Mouse (Mus musculus): Measurements from ENCODE around the gene Fcgr3. TPM values are rescaled to one million over a fixed set of nuclear protein-coding genes. Genes with fewer than 3 reads are reported as not detected.

The Fcgr3 gene
- total RNA-seq, 2 experiments from 2014 or later = 1.8 to 4.4 TPM

DNA sequence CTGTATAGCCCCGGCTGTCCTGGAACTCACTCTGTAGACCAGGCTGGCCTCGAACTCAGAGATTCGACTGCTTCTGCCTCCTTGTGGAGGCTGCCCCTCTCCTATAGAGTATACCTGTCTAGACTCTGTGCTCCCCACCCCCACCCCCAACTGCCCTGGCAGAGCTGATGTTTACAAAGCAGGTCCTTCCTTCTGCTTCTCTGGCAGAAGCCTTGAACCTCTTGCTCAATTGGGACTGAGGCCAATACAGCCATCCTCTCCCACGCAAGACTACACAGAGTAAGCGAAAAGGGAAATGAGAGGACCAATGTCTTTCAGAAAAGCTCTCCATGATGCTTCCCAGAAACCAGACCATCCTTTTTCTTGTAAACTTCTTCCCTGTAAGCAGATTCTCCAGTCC is 7.5 kb downstream of the Fcgr3 start:
- DNase-seq (ENCODE audit: low spot score) = no peak

GRCm38 (mm10) chr1:171053305-171053704 is 11.4 kb downstream of the Fcgr3 start:
- DNase-seq (ENCODE audit: low spot score) = no peak

GRCm38 (mm10) chr1:171050774-171051173 is 14.0 kb downstream of the Fcgr3 start:
- DNase-seq (ENCODE audit: low spot score) = no peak

DNA sequence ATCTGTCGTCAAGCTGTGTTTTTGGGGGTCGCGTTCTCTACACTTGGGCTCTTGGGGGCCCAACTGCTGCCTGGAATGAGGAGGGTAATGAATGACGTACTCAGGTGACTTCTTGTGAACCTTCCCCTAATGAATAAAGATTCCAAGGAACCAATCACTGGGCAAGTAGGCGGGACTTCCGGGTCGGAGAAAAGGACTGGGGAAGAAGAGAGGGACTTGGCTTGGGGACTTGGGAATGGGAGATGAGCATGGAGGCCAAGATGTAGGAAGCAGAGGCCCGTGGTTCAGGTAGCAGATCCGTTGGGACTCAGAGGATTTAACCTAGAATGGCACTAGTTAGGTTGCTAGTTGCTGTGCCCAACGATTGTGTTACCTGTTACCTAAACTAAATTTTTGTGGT is 15.5 kb downstream of the Fcgr3 start:
- no peak for DNase-seq (ENCODE audit: low spot score)

DNA sequence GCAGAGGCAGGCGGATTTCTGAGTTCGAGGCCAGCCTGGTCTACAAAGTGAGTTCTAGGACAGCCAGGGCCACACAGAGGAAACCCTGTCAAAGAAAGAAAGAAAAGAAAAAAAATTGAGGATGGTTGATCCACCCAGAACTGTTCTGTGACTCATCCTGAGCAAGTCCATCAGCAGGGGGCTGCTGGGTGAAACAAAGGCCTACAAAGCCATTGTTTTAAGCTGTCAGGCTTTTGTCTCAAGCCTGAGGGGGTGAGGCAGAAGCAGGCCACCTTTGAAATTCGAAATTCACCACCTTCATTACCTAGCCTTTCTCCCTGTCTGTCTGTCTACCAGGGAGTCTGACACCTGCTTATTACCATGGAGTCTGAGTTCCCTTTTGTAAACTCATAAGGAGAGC is 18.2 kb downstream of the Fcgr3 start:
- no peak for DNase-seq (ENCODE audit: low spot score)

DNA sequence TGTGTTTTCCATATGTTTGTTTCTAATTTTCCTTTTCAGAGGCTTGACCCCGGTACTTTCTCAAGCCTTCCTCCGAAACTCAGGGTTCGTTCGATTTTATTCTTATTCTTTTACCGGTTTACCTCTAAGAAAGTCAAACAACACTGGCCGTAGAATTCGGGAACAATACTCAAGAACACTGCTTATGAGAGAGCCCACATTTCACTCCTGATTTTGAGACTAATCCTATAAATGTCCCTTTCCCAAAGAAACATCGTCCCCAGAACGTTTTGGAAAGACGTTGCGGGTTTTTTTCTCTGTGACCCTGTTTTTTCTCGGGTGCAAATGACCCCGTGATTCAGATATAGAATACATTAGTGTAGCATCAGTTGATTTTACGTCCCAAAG is 19.7 kb downstream of the Fcgr3 start:
- no peak for DNase-seq (ENCODE audit: low spot score)

DNA sequence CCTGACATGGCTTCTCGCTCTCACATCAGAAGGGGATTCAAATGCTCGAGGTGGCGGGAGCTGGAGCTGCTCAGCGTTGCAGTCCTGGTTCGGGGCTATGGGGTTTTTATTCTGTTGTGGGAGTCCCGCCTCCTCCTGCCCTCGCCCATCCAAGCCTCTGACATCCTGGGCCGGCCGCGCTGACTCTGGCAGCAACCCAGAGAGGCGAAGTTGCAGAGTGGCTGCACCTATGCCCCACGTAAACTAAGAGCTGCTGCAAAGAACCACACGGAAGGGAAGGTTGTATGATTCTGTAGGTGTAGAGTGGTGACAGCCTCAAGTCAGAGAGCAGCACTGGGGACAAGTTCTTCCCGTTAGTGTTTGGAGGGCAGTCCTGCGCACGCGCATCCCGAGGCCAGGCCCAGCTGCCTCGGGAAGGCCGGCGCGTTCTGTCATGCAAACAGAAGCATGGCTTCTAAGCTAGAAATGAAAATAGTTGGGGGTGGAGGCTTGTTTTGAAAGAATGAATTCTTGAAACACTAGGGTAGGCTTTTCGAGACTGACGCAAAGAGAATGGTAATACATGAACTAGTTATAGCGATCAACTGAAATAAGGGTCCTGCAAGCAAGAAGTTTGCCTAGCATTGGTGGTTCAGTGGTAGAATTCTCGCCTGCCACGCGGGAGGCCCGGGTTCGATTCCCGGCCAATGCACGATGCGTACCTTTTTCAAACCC is 20.2 kb downstream of the Fcgr3 start:
- peak; percentile 87 for DNase-seq (ENCODE audit: low spot score)

DNA sequence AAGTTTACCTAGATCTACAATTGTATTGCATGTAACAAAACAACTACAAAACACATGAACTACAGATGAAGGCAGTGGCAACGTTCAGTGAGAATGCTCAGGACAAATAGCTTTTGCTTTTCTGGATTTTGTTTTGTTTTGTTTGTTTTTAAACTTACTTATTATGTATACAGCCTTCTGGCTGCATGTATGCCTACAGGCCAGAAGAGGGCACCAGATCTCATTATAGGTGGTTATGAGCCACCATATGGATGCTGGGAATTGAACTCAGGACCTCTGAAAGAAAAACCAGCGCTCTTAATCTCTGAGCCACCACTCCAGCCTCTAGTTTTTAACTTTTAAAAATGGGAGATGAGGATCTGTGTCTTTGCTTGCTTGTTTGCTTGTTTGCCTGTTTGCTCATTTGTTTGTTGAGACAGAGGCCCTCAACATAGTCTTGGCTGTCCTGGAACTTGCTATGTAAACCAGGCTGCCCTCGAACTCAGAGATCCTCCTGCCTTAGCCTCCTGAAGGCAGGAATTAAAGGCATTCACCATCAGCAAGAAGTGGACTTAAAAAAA is 21.1 kb downstream of the Fcgr3 start:
- no peak for DNase-seq (ENCODE audit: low spot score)

DNA sequence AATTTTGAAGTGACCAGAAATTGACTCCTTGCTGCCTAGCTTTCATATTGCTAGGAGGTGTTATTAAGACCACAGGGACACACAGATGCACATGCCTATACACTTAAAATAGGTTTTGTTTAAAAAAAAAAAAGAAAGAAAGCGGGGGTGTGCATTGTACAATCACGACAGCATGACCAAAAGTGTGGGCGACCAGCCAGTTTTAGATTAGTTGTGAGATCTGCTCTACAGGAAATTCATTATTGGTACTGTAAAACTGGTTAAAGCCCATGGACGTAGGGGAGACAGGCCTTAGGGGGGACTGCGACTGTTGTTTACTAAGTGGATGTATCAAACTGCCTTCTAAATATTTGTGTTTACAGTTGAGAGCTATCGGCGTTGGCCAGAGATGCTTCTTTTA is 24.9 kb downstream of the Fcgr3 start:
- no peak for DNase-seq (ENCODE audit: low spot score)

DNA sequence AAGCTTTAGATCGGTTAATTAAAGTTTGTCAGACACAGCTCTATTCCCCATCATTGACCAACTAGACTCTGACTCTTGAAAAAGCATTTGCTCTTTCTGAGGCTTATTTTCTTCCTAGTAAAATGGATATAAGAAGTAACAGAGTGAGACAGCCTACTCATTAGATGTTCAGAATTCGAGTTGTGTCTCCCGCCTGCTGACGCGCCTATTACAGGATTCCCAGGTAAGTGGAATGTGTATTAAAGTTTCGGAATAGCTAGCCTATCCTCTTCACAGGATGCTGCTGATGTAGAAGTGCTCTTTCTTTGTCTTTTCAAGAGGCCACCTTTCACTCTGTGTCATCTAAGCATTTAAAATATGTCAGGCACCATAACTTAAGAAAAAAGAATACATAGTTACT is 25.6 kb downstream of the Fcgr3 start:
- no peak for DNase-seq (ENCODE audit: low spot score)

DNA sequence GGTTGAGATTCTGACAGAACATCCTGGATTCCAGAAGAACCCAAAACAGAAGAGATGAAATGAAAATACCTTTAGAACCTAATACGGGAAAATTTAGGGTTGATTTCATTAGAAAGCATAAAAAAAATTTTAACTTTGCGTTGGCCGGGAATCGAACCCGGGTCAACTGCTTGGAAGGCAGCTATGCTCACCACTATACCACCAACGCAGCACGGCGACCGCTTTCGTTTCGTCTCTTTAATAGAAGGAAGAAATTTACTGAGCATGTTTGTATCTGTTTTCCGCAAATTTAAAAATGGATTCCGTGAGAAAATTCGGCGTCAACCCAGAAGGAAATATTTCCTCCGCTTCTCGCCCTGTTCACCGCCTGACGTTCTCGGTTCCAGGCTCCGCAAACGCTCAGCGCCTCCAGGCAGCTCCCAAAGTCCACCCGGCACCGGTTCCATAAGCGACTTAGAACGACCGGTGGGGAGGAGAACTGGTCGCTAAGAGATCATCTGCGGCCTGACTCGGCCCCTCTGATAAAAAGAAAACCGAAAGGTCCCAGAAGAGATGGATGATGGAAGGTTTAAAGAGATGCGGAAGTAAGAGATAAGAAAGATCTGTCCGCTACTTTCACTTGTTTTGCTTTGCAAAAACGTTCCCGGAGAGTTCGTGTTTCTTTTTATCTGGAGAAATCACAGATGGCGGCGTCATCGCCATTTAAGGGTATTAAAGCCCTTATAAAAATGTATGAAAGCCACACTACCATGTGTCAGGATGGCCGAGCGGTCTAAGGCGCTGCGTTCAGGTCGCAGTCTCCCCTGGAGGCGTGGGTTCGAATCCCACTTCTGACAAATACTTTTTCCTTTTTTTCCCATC is 26.6 kb downstream of the Fcgr3 start:
- DNase-seq (ENCODE audit: low spot score) = peak; percentile 82

DNA sequence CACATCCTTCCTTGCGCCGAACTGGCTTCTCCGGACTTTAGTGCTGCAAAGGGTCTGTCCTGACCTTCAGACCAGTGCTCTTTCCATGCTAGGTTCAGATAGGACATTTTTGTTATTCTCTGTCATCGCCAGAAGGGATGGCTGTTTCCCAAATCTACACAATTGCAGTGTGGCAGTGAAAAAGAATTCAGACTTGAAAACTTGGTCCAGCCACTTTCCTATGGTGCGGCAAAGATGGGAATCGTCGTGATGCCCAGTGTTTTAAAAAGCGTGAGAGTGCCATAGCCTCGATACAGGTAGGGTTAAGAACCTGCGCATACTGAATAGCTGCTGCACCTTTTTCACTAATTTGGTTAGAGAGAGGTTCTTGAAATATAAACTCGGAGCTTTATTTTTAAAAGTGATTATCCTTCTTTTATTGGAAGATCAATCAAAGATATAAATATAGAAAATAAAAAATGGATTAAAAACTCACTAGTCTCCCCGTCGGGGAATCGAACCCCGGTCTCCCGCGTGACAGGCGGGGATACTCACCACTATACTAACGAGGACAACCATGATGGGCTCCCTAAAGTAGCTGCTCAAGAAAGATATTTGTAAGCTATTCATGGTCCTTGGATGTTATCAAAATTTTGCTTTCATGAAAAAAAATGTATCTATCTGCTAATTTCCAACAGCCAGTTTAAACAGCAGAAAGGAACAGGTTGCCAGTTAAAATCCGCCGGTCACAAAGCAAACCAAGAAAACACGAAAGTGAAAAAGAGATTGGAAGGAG is 28.0 kb downstream of the Fcgr3 start:
- peak; percentile 82 for DNase-seq (ENCODE audit: low spot score)

DNA sequence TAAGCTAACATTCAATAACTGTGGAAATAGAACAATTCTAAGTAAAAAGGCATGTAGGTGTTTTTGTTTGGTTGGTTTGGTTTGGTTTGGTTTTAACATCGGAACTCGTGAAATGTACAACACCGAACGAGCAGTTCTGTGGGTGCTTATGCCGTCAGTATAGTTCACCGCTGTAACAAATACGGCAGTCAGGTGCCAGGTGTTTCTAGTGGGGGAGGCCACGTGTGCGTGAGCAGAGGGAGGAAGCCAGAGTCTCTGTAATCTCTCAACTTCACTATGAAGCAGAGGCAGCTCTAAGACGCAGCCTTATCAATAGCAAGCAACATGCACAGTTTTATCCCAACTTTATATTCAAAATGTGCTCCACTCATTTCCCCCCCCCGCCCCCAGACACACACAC is 29.1 kb downstream of the Fcgr3 start:
- no peak for DNase-seq (ENCODE audit: low spot score)

GRCm38 (mm10) chr1:171034201-171034600 is 30.5 kb downstream of the Fcgr3 start:
- DNase-seq (ENCODE audit: low spot score) = no peak

- peak; percentile 87 for DNase-seq (ENCODE audit: low spot score)
Measured at GRCm38 (mm10) chr1:171033756-171034155, 31.0 kb downstream of the Fcgr3 start.

DNA sequence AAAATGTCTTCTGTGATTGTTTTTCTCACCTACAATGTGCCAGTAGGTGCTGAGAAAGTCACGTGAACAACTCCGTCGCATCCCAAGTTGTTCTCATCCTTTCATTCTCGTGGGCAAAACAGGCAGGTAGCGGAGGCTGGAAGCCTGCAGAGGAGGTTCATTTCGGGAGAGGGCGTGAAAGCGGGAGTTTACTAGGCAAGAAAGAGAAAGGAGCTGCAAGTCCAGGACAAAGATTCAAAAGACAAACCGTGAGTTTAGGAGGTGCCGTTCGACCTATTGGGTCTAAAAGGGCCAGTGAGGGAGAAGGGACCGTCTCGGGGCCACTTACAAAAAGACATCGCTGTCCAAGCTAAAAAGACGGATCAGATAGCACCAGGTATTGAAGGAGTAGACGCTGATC is 31.5 kb downstream of the Fcgr3 start:
- no peak for DNase-seq (ENCODE audit: low spot score)

DNA sequence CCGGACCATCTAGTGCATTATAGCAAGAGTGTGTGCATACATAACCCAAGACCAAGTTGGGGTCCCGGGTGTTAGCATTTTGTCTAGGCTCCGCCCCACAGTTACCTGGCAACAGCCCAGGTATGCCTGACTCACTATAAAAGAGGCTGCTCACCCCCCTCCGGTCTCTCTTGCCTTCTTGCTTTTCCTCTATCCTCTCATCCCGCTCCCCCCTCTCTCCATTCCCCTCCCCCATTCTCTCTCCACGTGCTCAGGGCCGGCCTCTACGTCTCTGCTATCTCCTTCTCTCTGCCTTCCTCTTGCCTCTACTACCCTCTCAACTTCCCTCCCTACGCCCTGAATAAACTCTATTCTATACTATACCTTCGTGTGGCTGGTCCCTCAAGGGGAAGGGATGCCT is 32.0 kb downstream of the Fcgr3 start:
- DNase-seq (ENCODE audit: low spot score) = no peak

GRCm38 (mm10) chr1:171031752-171032151 is 33.0 kb downstream of the Fcgr3 start:
- no peak for DNase-seq (ENCODE audit: low spot score)

DNA sequence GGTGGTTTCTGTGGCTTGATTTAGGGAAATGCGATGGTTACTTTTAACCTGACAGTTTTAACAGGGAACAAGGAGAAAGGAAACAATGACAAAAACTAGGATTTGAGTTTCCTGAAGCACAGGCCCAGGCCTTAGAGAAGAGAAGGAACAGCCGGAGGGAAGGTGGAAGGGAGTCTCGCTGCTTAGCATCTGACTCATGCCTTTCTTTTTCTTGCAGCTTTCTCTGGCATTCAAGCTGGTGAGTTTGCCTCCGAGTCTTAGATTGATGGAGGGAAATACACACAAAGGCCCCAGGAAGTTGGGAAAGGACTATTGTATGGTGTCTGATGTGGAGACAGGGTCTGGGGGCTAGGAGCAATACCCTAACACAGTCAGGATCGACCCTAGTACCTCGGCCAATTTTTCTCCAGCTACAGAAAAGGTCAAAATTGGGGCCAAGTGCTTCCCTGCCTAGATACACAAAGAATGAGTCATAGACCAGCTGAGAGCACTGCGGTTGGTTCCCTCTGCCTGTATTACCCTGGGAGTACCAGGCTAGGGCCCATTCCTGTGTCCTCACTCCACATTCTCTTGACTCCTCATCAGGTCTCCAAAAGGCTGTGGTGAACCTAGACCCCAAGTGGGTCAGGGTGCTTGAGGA is 45.3 kb downstream of the Fcgr3 start:
- DNase-seq (ENCODE audit: low spot score) = no peak

GRCm38 (mm10) chr1:171018737-171019136 is 46.0 kb downstream of the Fcgr3 start, which contains the start of gene Fcgr4:
Gene Fcgr4 (plus strand): TSS chr1:171018920.
- no peak for DNase-seq (ENCODE audit: low spot score)

GRCm38 (mm10) chr1:171017468-171018158 is 47.1 kb downstream of the Fcgr3 start:
- DNase-seq (ENCODE audit: low spot score) = no peak
